Mouse (Mus musculus) duodenum, adult 2 months (tissue): ENCODE results near the gene Gm10647. TPM values are rescaled to one million over a fixed set of nuclear protein-coding genes. Genes with fewer than 3 reads are reported as not detected.

ENCODE experiments used
- polyA plus RNA-seq: library from polyadenylated mRNA; depleted of rRNA; stranded (reverse); fragments of >200 nt; gene quantifications from 2 replicates; pipeline ENCODE4 v1.2.3, GENCODE M21; 2012; ENCODE audit warnings: low replicate concordance; rRNA removed

Gene Gm10647
- not detected in 2 replicates for polyA plus RNA-seq

DNA sequence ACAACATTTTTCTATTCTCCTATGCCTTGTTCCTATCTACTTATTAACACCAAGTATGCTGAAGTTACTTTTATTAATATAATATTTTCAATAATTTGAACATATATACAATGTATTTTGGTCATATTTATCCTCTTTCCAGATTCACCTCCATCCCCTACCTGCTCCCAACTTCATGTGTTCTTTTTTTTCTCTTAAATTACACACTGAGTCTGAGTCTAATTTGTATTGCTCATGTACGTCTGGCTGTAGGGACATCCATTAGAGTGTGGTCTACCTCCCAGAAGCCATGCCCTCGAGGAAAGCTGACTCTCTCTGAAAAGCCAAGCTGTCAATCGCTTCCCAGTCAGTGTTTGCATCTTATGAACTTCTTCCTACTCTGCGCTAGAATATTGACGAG lies at the start of gene Gm10647:
TSS of gene Gm10647 (plus strand) at position 301 of the 400 bp plus-strand sequence.

GRCm38 (mm10) chr9:66795464-66796324 lies 1.1 kb upstream of the Gm10647 start, which contains the start of gene Aph1b:
Gene Aph1b (minus strand): TSS chr9:66795490.

GRCm38 (mm10) chr9:66834318-66835096 lies 37.7 kb downstream of the Gm10647 start, which contains the start of gene Aph1c:
Gene Aph1c (minus strand): TSS chr9:66834726.

Other genes with a start within 250 kb of the Gm10647 start
- 18.5 and 21.9 TPM in 2 replicates for gene Usp3, start 203.9 kb upstream of the Gm10647 start, polyA plus RNA-seq
- gene Car12, start 83.4 kb upstream of the Gm10647 start, polyA plus RNA-seq, result 2.4 and 46.0 TPM in 2 replicates
- 0.92 and 1.6 TPM in 2 replicates for gene Aph1b, start 1.5 kb upstream of the Gm10647 start, polyA plus RNA-seq
- gene Aph1c, start 37.7 kb downstream of the Gm10647 start, polyA plus RNA-seq, result 0.21 and 0.36 TPM in 2 replicates
- 2.3 TPM in 2 replicates for gene Rab8b, start 122.6 kb downstream of the Gm10647 start, polyA plus RNA-seq
- gene Rps27l, start 149.0 kb downstream of the Gm10647 start, polyA plus RNA-seq, result 6.7 and 8.3 TPM in 2 replicates
- gene Lactb, start 178.4 kb downstream of the Gm10647 start, polyA plus RNA-seq, result 18.8 and 52.8 TPM in 2 replicates